In genomic region chr7:142916178-142916577, GRCm38 (mm10) we compare ENCODE assay signal across 12 mouse cellular contexts. TPM values are rescaled to one million over a fixed set of nuclear protein-coding genes. Genes with fewer than 3 reads are reported as not detected.
A peak's percentile ranks its signal among the peaks of the same experiment; 100 is the strongest.
DNase-seq lines count a peak whose midpoint lies in the region; ATAC-seq lines count a peak whose summit lies in the region.
"Had no signal": no experiment of that assay in that cellular context is flagged by ENCODE, and none has a peak within 500 bp of the region (broad histone marks: within the 10 kb centered on the region; RNA-seq: fewer than 3 reads in every experiment).

No protein-coding gene starts in this region.

- no peaks in the 10 kb centered on the region for H3K36me3 ChIP-seq in forebrain, embryonic 15.5 days
- no peaks in the 10 kb centered on the region for H3K36me3 ChIP-seq in limb, embryonic 10.5 days
- H3K36me3 ChIP-seq: liver, embryonic 15.5 days had no signal

- H3K27ac ChIP-seq in forebrain, embryonic 15.5 days (replicated peaks): peak overlapping the region; percentile 27
- 0 out of 2 replicates have a peak overlapping the region, but pooled peaks have one; percentile 14 for H3K27ac ChIP-seq in limb, embryonic 10.5 days
- H3K27ac ChIP-seq: liver, embryonic 15.5 days had no signal

- peak; percentile 36 for DNase-seq in embryo, embryonic 10 days (ENCODE audit: low spot score)
- no peak for DNase-seq in embryo, embryonic 9.5 days (ENCODE audit: extremely low spot score)
- DNase-seq in cerebellum, adult 18-20 months: peak; percentile 41 to 51
- DNase-seq in limb, embryonic 10.5 days (ENCODE audit: low spot score): no peak
- no peak for DNase-seq in lung, postnatal 14 days
- no peak for DNase-seq in right cerebral cortex, postnatal 4 days
- DNase-seq in left cerebral cortex, adult 8-10 months (ENCODE audit: low spot score in 2 of 2): no peak
- DNase-seq: gastrocnemius, postnatal 36 days had no signal

- H3K27me3 ChIP-seq in forebrain, embryonic 15.5 days: no peaks in the 10 kb centered on the region
- H3K27me3 ChIP-seq in limb, embryonic 10.5 days (ENCODE audit: low read depth, poor library complexity, severe bottlenecking): peaks cover 13% of the 10 kb centered on the region

- H3K4me1 ChIP-seq in forebrain, embryonic 15.5 days: peaks cover 4% of the 10 kb centered on the region
- peaks cover 3% of the 10 kb centered on the region; the same call in 1 of the 2 replicates for H3K4me1 ChIP-seq in limb, embryonic 10.5 days
- H3K4me1 ChIP-seq: liver, embryonic 15.5 days had no signal

- no peaks in the 10 kb centered on the region for H3K9me3 ChIP-seq in forebrain, embryonic 15.5 days
- H3K9me3 ChIP-seq in limb, embryonic 10.5 days (replicated peaks): no peaks in the 10 kb centered on the region
- H3K9me3 ChIP-seq: liver, embryonic 15.5 days had no signal

- ATAC-seq in forebrain, embryonic 15.5 days (replicated peaks): no peak
- ATAC-seq: intestine, embryonic 16.5 days had no signal

- 26% methylated on average over 8 of the region's 8 CpGs for WGBS in forebrain, embryonic 15.5 days
- WGBS in limb, embryonic 10.5 days: 67% methylated on average over 8 of the region's 8 CpGs

- no peak overlapping the region for H3K4me3 ChIP-seq in forebrain, embryonic 15.5 days
- no peak overlapping the region for H3K4me3 ChIP-seq in limb, embryonic 10.5 days
- H3K4me3 ChIP-seq: liver, embryonic 15.5 days had no signal

- no peak overlapping the region for H3K9ac ChIP-seq in forebrain, embryonic 15.5 days (replicated peaks)
- H3K9ac ChIP-seq: liver, embryonic 15.5 days had no signal

- no peak overlapping the region for H3K4me2 ChIP-seq in forebrain, embryonic 15.5 days (replicated peaks)
- H3K4me2 ChIP-seq: liver, embryonic 15.5 days had no signal

RNA-seq across cellular contexts. Expression of gene Th, which starts 14.8 kb away (rescaled TPM):
- polyA plus RNA-seq in forebrain, embryonic 15.5 days (2015; fragmentation: Nextera tagmentation; extraction: Ambion mirVana): 4.2 and 4.9 TPM in 2 replicates
- polyA plus RNA-seq in limb, embryonic 10.5 days (2016; fragmentation: Nextera tagmentation; extraction: Ambion mirVana): 1.2 TPM in 2 replicates
- 1 to 10 TPM; 2.4 to 4.9 (median 2.6) TPM for total RNA-seq in left cerebral cortex, adult 8-10 months (2022)
- total RNA-seq: gastrocnemius, postnatal 36 days had no signal
- polyA plus RNA-seq: C2C12 had no signal

RNA-seq across cellular contexts. Expression of gene Ascl2, which starts 52.9 kb away (rescaled TPM):
- 0.27 and 0.46 TPM in 2 replicates for polyA plus RNA-seq in forebrain, embryonic 15.5 days (2015; fragmentation: Nextera tagmentation; extraction: Ambion mirVana)
- polyA plus RNA-seq in limb, embryonic 10.5 days (2016; fragmentation: Nextera tagmentation; extraction: Ambion mirVana): 0.26 and 0.40 TPM in 2 replicates
- total RNA-seq in left cerebral cortex, adult 8-10 months (2022): under 1 TPM in 3 of 4 experiments, not detected in 1; 0.21 to 0.53 (median 0.46) TPM
- total RNA-seq: gastrocnemius, postnatal 36 days had no signal

Comparison
In these comparisons a context has a peak if more than half of its experiments do, and no peak if none do; other contexts are left out.
1. DNase-seq: peak in embryo, embryonic 10 days (single experiment) and cerebellum, adult 18-20 months (2 of 2); none in embryo, embryonic 9.5 days (single experiment), limb, embryonic 10.5 days (single experiment), lung, postnatal 14 days (single experiment), right cerebral cortex, postnatal 4 days (single experiment) and left cerebral cortex, adult 8-10 months (0 of 2).